Mouse (Mus musculus): ENCODE results near the gene Arid1b. TPM values are rescaled to one million over a fixed set of nuclear protein-coding genes. Genes with fewer than 3 reads are reported as not detected.

Gene Arid1b
- polyA plus RNA-seq, 1 experiment, result 9.1 TPM

DNA sequence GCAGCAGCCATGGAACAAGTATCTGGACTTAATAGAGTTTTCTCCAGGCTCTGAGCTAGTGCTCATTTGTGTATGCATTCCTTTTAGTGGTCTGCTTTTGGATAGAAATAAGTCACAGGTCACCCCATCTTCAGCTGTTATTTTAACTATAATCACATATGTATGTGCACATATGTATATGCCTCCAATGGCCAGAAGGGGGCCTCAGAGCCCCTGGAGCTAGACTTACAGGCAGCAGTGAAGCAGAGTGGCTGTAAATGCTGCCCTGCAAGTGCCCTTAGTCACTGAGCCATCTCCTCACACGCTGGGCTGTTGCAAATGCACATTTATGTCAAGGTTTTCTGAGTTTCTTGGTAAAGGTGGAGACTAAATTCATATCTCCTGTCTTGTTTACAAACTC, 337.3 kb downstream of the Arid1b start:
- Histone ChIP-seq H3K79me2 (ENCODE audit: control insufficient read depth, insufficient read depth) (no peaks in the 10 kb centered on the region), H3ac (ENCODE audit: control insufficient read depth, insufficient read length, low read depth) (no peak overlapping the region), H3K27me3 (ENCODE audit: control insufficient read depth, insufficient read depth, insufficient read length) (no peaks in the 10 kb centered on the region), H3K79me3 (ENCODE audit: low read depth) (no peaks in the 10 kb centered on the region), H3K36me3 (ENCODE audit: control insufficient read depth, insufficient read depth) (peaks cover 22% of the 10 kb centered on the region), H3K4me3 (ENCODE audit: insufficient read depth, poor library complexity, severe bottlenecking) (no peak overlapping the region)
- TF ChIP-seq FOSL1 (IDR thresholded peaks at IDR 0.05; ENCODE audit: insufficient read depth, low read length, poor library complexity, severe bottlenecking), result no peak
- no peak for TF ChIP-seq CEBPB (IDR thresholded peaks at IDR 0.05; ENCODE audit: low read depth)
- no peak for TF ChIP-seq MYOG (IDR thresholded peaks at IDR 0.05; ENCODE audit: control insufficient read depth, extremely low read depth, insufficient read length)
- TF ChIP-seq CTCF (IDR thresholded peaks at IDR 0.05; ENCODE audit: control insufficient read depth, insufficient read depth, insufficient read length), result no peak
- TF ChIP-seq MAX (IDR thresholded peaks at IDR 0.05), result no peak
- TF ChIP-seq MYOD1 (IDR thresholded peaks at IDR 0.05; ENCODE audit: control insufficient read depth, insufficient read length, low read depth), result no peak
- no peak for TF ChIP-seq USF1 (IDR thresholded peaks at IDR 0.05; ENCODE audit: low read depth)

DNA sequence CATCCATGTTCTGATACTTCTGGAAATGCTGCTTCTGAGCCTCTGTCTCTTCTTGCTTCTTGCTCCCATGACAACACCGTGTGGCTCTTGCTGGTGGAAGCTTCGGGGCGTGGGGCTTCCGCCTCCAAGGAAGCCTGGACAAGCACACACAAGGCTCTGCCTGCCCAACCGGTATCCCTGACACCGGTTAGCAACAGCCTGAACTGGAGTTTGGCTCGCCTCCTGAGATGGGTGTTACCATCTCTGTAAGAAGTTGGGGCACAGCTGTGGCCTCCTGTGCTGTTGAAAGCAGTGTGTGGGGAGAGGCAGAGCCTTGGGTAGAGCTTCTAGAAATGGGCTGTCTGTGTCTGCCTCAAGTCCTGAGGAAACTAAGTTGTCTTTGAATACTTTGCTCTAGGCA, 340.4 kb downstream of the Arid1b start:
- Histone ChIP-seq H3K27me3 (ENCODE audit: control insufficient read depth, insufficient read depth, insufficient read length) (no peaks in the 10 kb centered on the region), H3K4me3 (ENCODE audit: insufficient read depth, poor library complexity, severe bottlenecking) (no peak overlapping the region), H3K79me2 (ENCODE audit: control insufficient read depth, insufficient read depth) (no peaks in the 10 kb centered on the region), H3ac (ENCODE audit: control insufficient read depth, insufficient read length, low read depth) (no peak overlapping the region), H3K79me3 (ENCODE audit: low read depth) (no peaks in the 10 kb centered on the region), H3K36me3 (ENCODE audit: control insufficient read depth, insufficient read depth) (peaks cover 29% of the 10 kb centered on the region)
- TF ChIP-seq MYOG (IDR thresholded peaks at IDR 0.05; ENCODE audit: control insufficient read depth, extremely low read depth, insufficient read length) (no peak), FOSL1 (IDR thresholded peaks at IDR 0.05; ENCODE audit: insufficient read depth, low read length, poor library complexity, severe bottlenecking) (no peak), MAX (IDR thresholded peaks at IDR 0.05) (no peak), USF1 (IDR thresholded peaks at IDR 0.05; ENCODE audit: low read depth) (no peak), CEBPB (IDR thresholded peaks at IDR 0.05; ENCODE audit: low read depth) (no peak)

DNA sequence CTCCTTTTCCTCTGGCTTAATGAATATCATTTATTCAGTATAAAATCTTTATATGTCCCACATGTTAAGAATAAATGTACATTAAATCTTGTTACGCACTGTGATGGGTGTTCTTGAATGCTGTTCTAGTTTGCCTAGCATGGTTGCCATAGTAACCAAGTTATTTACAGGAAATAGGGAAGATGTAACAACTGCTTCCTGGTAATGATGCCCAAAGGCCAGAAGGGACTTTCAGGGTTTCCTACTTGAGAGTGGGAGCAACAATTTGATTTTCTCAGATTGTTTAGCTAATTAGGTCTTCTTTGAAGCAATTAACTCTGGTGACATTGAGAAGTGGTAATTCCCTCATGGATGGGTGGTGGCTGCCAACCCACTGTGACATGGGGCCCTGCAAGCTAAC, 350.3 kb downstream of the Arid1b start:
- Histone ChIP-seq H3K36me3 (ENCODE audit: control insufficient read depth, insufficient read depth) (peaks cover 17% of the 10 kb centered on the region), H3K79me3 (ENCODE audit: low read depth) (no peaks in the 10 kb centered on the region), H3K4me3 (ENCODE audit: insufficient read depth, poor library complexity, severe bottlenecking) (no peak overlapping the region), H3K79me2 (ENCODE audit: control insufficient read depth, insufficient read depth) (no peaks in the 10 kb centered on the region), H3K27me3 (ENCODE audit: control insufficient read depth, insufficient read depth, insufficient read length) (no peaks in the 10 kb centered on the region), H3ac (ENCODE audit: control insufficient read depth, insufficient read length, low read depth) (no peak overlapping the region)
- TF ChIP-seq MAX (IDR thresholded peaks at IDR 0.05) (no peak), CEBPB (IDR thresholded peaks at IDR 0.05; ENCODE audit: low read depth) (no peak), MYOG (IDR thresholded peaks at IDR 0.05; ENCODE audit: control insufficient read depth, extremely low read depth, insufficient read length) (no peak), USF1 (IDR thresholded peaks at IDR 0.05; ENCODE audit: low read depth) (no peak), FOSL1 (IDR thresholded peaks at IDR 0.05; ENCODE audit: insufficient read depth, low read length, poor library complexity, severe bottlenecking) (no peak), CTCF (IDR thresholded peaks at IDR 0.05; ENCODE audit: control insufficient read depth, insufficient read depth, insufficient read length) (no peak), MYOD1 (IDR thresholded peaks at IDR 0.05; ENCODE audit: control insufficient read depth, insufficient read length, low read depth) (no peak)

DNA sequence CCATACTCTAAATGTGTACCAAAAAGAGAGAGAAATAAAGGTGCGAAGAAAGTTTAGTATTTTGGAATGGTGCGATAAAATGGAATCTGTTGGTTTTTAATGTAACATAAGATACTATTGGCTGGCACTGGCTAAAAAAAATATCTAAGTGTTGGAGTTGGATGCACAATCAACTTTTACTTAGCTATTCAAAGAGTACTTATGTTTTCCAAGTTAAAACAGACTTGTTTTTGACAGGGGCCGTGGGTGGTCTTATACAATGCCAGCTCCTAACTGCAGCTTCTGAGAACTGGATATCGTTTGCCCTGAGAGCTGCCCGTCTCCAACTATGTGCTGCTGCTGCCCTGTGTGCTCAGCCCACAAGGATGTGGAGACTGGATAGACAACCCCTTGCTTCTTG, 351.7 kb downstream of the Arid1b start:
- no peaks in the 10 kb centered on the region for H3K79me3 ChIP-seq (ENCODE audit: low read depth)
- no peak overlapping the region for H3ac ChIP-seq (ENCODE audit: control insufficient read depth, insufficient read length, low read depth)
- H3K79me2 ChIP-seq (ENCODE audit: control insufficient read depth, insufficient read depth), result no peaks in the 10 kb centered on the region
- no peak overlapping the region for H3K4me3 ChIP-seq (ENCODE audit: insufficient read depth, poor library complexity, severe bottlenecking)
- H3K27me3 ChIP-seq (ENCODE audit: control insufficient read depth, insufficient read depth, insufficient read length), result no peaks in the 10 kb centered on the region
- TF ChIP-seq MAX (IDR thresholded peaks at IDR 0.05) (no peak), FOSL1 (IDR thresholded peaks at IDR 0.05; ENCODE audit: insufficient read depth, low read length, poor library complexity, severe bottlenecking) (no peak), USF1 (IDR thresholded peaks at IDR 0.05; ENCODE audit: low read depth) (no peak), MYOG (IDR thresholded peaks at IDR 0.05; ENCODE audit: control insufficient read depth, extremely low read depth, insufficient read length) (no peak), CEBPB (IDR thresholded peaks at IDR 0.05; ENCODE audit: low read depth) (no peak), CTCF (IDR thresholded peaks at IDR 0.05; ENCODE audit: control insufficient read depth, insufficient read depth, insufficient read length) (no peak), MYOD1 (IDR thresholded peaks at IDR 0.05; ENCODE audit: control insufficient read depth, insufficient read length, low read depth) (no peak)
- peaks cover 8% of the 10 kb centered on the region for H3K36me3 ChIP-seq (ENCODE audit: control insufficient read depth, insufficient read depth)

DNA sequence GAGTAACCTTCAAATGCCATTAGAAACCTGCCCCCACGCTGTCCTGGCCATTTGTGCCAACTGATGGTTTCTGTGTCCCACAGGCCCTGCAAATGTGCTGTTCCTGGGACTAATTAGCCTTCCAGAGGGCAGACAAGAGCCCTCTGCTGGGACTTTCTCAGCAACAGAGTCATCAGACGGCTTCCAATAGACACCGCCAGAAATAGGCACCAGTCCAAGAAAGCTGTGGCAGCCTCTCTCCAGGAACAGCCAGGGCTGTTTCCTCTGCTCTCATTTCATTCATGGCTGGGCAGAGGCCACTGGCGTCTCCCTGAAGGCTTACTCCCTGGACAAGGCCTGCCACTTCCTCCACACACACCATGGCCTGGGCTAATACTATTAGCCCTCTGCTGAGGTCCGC, 358.8 kb downstream of the Arid1b start:
- Histone ChIP-seq H3K79me3 (ENCODE audit: low read depth) (no peaks in the 10 kb centered on the region), H3K27me3 (ENCODE audit: control insufficient read depth, insufficient read depth, insufficient read length) (no peaks in the 10 kb centered on the region), H3ac (ENCODE audit: control insufficient read depth, insufficient read length, low read depth) (no peak overlapping the region), H3K36me3 (ENCODE audit: control insufficient read depth, insufficient read depth) (no peaks in the 10 kb centered on the region), H3K4me3 (ENCODE audit: insufficient read depth, poor library complexity, severe bottlenecking) (no peak overlapping the region), H3K79me2 (ENCODE audit: control insufficient read depth, insufficient read depth) (no peaks in the 10 kb centered on the region)
- no peak for TF ChIP-seq CTCF (IDR thresholded peaks at IDR 0.05; ENCODE audit: control insufficient read depth, insufficient read depth, insufficient read length)

DNA sequence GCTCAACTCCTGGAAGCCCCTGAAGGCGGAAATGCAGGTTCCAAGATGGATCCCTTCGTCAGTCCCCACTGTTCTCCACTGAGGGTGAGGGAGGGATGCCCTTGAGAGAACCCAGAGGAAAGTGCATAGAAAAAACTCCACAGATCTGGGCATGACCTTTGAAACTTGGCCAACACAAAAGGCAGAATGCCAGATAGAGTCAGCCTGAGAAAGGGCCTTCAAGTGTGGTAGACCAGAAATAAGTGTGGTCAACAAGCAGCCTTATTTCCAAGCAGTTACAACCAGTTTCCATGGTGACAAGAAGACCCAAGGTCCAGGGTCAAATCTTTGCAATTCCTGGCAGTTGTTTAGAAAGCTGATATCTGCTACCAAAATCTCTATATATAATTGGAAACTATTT, 366.6 kb downstream of the Arid1b start:
- peaks cover 16% of the 10 kb centered on the region for H3K27me3 ChIP-seq (ENCODE audit: control insufficient read depth, insufficient read depth, insufficient read length)

More for the DNA sequence above, 366.6 kb downstream of the Arid1b start:
- H3ac ChIP-seq (ENCODE audit: control insufficient read depth, insufficient read length, low read depth), result no peak overlapping the region
- no peaks in the 10 kb centered on the region for H3K36me3 ChIP-seq (ENCODE audit: control insufficient read depth, insufficient read depth)
- TF ChIP-seq MYOD1 (IDR thresholded peaks at IDR 0.05; ENCODE audit: control insufficient read depth, insufficient read length, low read depth) (no peak), CEBPB (IDR thresholded peaks at IDR 0.05; ENCODE audit: low read depth) (no peak), MAX (IDR thresholded peaks at IDR 0.05) (no peak), USF1 (IDR thresholded peaks at IDR 0.05; ENCODE audit: low read depth) (no peak), CTCF (IDR thresholded peaks at IDR 0.05; ENCODE audit: control insufficient read depth, insufficient read depth, insufficient read length) (no peak), MYOG (IDR thresholded peaks at IDR 0.05; ENCODE audit: control insufficient read depth, extremely low read depth, insufficient read length) (no peak), FOSL1 (IDR thresholded peaks at IDR 0.05; ENCODE audit: insufficient read depth, low read length, poor library complexity, severe bottlenecking) (no peak)
- no peak overlapping the region for H3K4me3 ChIP-seq (ENCODE audit: insufficient read depth, poor library complexity, severe bottlenecking)
- H3K79me2 ChIP-seq (ENCODE audit: control insufficient read depth, insufficient read depth), result no peaks in the 10 kb centered on the region
- no peaks in the 10 kb centered on the region for H3K79me3 ChIP-seq (ENCODE audit: low read depth)
